Mouse (Mus musculus) kidney, adult 18-20 months (tissue): ENCODE results near the gene Foxa3.
"Not testable (repeated sequence)": the region's sequence is repeated elsewhere in the genome, so short reads cannot be mapped to it uniquely, and the experiment has no call there.

Source experiments
- DNase-seq: peaks from one replicate; pipeline ENCODE4 v3.0.0; 2021

The Foxa3 gene

GRCm38 (mm10) chr7:19023357-19023814 is at the start of gene Foxa3:
Foxa3 (minus strand) TSS chr7:19023538.
- DNase-seq: peak; percentile 52

GRCm38 (mm10) chr7:19071024-19071423 is 47.7 kb upstream of the Foxa3 start:
- not testable (repeated sequence) for DNase-seq

GRCm38 (mm10) chr7:19069500-19069899 is 46.2 kb upstream of the Foxa3 start:
- no peak for DNase-seq

GRCm38 (mm10) chr7:19068707-19069106 is 45.4 kb upstream of the Foxa3 start:
- DNase-seq: peak; percentile 82

- no peak for DNase-seq
These were observed 44.6 kb upstream of the Foxa3 start for GRCm38 (mm10) chr7:19067935-19068334.

- no peak for DNase-seq
These were observed 43.7 kb upstream of the Foxa3 start for GRCm38 (mm10) chr7:19067063-19067462.

- no peak for DNase-seq
These were observed 42.6 kb upstream of the Foxa3 start for GRCm38 (mm10) chr7:19065896-19066295.

- no peak for DNase-seq
These were observed 34.1 kb upstream of the Foxa3 start for GRCm38 (mm10) chr7:19057405-19057804.

- no peak for DNase-seq
These were observed 31.8 kb upstream of the Foxa3 start for GRCm38 (mm10) chr7:19055108-19055507.

GRCm38 (mm10) chr7:19054777-19055076 is 31.4 kb upstream of the Foxa3 start:
- no peak for DNase-seq

- peak; percentile 23 for DNase-seq
These were observed 30.9 kb upstream of the Foxa3 start, which contains the start of gene Rsph6a for GRCm38 (mm10) chr7:19054047-19054776. Rsph6a (plus strand) TSS chr7:19054690.

GRCm38 (mm10) chr7:19053136-19053532 is 29.8 kb upstream of the Foxa3 start:
- DNase-seq: no peak

GRCm38 (mm10) chr7:19052345-19053135 is 29.2 kb upstream of the Foxa3 start:
- no peak for DNase-seq

GRCm38 (mm10) chr7:19051161-19051560 is 27.8 kb upstream of the Foxa3 start:
- no peak for DNase-seq

- DNase-seq: no peak
These were observed 26.8 kb upstream of the Foxa3 start for GRCm38 (mm10) chr7:19050172-19050571.

- DNase-seq: no peak
These were observed 25.9 kb upstream of the Foxa3 start for GRCm38 (mm10) chr7:19049252-19049651.

- no peak for DNase-seq
These were observed 24.7 kb upstream of the Foxa3 start for GRCm38 (mm10) chr7:19048006-19048527.

GRCm38 (mm10) chr7:19046286-19047069 is 23.1 kb upstream of the Foxa3 start:
- DNase-seq: no peak

- no peak for DNase-seq
These were observed 21.3 kb upstream of the Foxa3 start for GRCm38 (mm10) chr7:19044616-19045015.

GRCm38 (mm10) chr7:19031641-19032040 is 8.3 kb upstream of the Foxa3 start:
- peak; percentile 18 for DNase-seq

- DNase-seq: peak; percentile 64
These were observed 5.8 kb upstream of the Foxa3 start for GRCm38 (mm10) chr7:19029084-19029653.

- DNase-seq: no peak
These were observed 4.7 kb upstream of the Foxa3 start for GRCm38 (mm10) chr7:19028067-19028466.
